Mouse (Mus musculus) neural tube, embryonic 15.5 days (tissue): Measurements from ENCODE around the gene G6pc. TPM values are rescaled to one million over a fixed set of nuclear protein-coding genes. Genes with fewer than 3 reads are reported as not detected.
"Not testable (repeated sequence)": the region's sequence is repeated elsewhere in the genome, so short reads cannot be mapped to it uniquely, and the experiment has no call there.

Experiments used
- ATAC-seq: fragments of 200-750 bp; cut with Nextera tagmentation; 2 replicates; pipeline ENCODE4 v1.8.0; 2017; ENCODE audit warnings: mild to moderate bottlenecking, moderate TSS enrichment, moderate library complexity; ENCODE audit not compliant: low FRiP score
- H3K27ac ChIP-seq: fragments of 300-500 bp; sonication (generic); replicated peaks from 2 replicates; pipeline ENCODE4 v1.5.1; 2015; ENCODE audit warnings: mild to moderate bottlenecking, inconsistent platforms
- H3K27me3 ChIP-seq: fragments of 300-500 bp; sonication (generic); replicated peaks from 2 replicates; pipeline ENCODE4 v1.6.1; 2015; ENCODE audit warnings: inconsistent platforms
- H3K36me3 ChIP-seq: fragments of 300-500 bp; sonication (generic); 2 replicates; pipeline ENCODE4 v1.6.1; 2015; ENCODE audit warnings: inconsistent platforms
- H3K4me1 ChIP-seq: fragments of 300-500 bp; sonication (generic); 2 replicates; pipeline ENCODE4 v1.6.1; 2015; ENCODE audit warnings: inconsistent platforms
- H3K4me2 ChIP-seq: fragments of 300-500 bp; sonication (generic); 2 replicates; pipeline ENCODE4 v1.6.1; 2015; ENCODE audit warnings: inconsistent platforms, mild to moderate bottlenecking, moderate library complexity
- H3K4me3 ChIP-seq: fragments of 300-500 bp; sonication (generic); replicated peaks from 2 replicates; pipeline ENCODE4 v1.5.1; 2015; ENCODE audit warnings: mild to moderate bottlenecking, inconsistent platforms
- H3K9ac ChIP-seq: fragments of 300-500 bp; sonication (generic); replicated peaks from 2 replicates; pipeline ENCODE4 v1.6.1; 2015; ENCODE audit warnings: mild to moderate bottlenecking, inconsistent platforms
- H3K9me3 ChIP-seq: fragments of 300-500 bp; sonication (generic); replicated peaks from 2 replicates; pipeline ENCODE4 v1.6.1; 2016; ENCODE audit warnings: inconsistent platforms
- WGBS: fragments of 180-500 bp; shearing (Covaris S2); methylation state at CpG from one replicate; pipeline ENCODE4 v1.1.7; 2015; ENCODE audit warnings: mixed read lengths; 5-methylcytosine and 5-hydroxymethylcytosine counted together
- polyA plus RNA-seq: library from polyadenylated mRNA; unstranded; fragments of >200 nt; fragmentation: Nextera tagmentation; extraction: Ambion mirVana; gene quantifications from 2 replicates; pipeline ENCODE4 v1.2.1, GENCODE M21; 2015

The G6pc gene
- polyA plus RNA-seq: not detected in 2 replicates

DNA sequence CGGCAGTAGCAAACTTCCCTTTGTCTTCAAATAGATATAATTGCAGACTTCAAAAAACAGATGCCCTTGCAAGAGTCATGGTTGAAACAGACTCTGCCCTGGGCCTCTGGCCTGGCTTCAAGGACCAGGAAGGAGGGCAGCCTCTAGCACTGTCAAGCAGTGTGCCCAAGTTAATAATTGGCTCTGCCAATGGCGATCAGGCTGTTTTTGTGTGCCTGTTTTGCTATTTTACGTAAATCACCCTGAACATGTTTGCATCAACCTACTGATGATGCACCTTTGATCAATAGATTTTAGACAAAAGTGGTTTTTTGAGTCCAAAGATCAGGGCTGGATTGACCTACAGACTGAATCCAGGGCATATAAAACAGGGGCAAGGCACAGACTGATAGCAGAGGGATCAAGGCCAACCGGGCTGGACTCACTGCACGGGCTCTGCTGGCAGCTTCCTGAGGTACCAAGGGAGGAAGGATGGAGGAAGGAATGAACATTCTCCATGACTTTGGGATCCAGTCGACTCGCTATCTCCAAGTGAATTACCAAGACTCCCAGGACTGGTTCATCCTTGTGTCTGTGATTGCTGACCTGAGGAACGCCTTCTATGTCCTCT is at the start of gene G6pc:
Gene G6pc, plus strand, starts transcription at position 236 of the 610 bp plus-strand sequence.
- Histone ChIP-seq H3K9me3 (no peaks in the 10 kb centered on the region), H3K27me3 (no peaks in the 10 kb centered on the region), H3K27ac (no peak within 1 kb of the TSS), H3K36me3 (no peaks in the 10 kb centered on the region), H3K4me1 (no peaks in the 10 kb centered on the region), H3K4me3 (no peak within 1 kb of the TSS), H3K9ac (no peak within 1 kb of the TSS), H3K4me2 (no peak within 1 kb of the TSS)
- ATAC-seq: no peak
- 90% methylated on average over 8 of the region's 8 CpGs for WGBS

- no peaks in the 10 kb centered on the region for H3K9me3 ChIP-seq
- no peak overlapping the region for H3K9ac ChIP-seq
- H3K4me2 ChIP-seq: no peak overlapping the region
- H3K27me3 ChIP-seq: no peaks in the 10 kb centered on the region
- H3K27ac ChIP-seq: no peak overlapping the region
- 0 out of 2 replicates have a peak, but pooled peaks cover under 1% of the 10 kb centered on the region for H3K4me1 ChIP-seq
- WGBS: 11% methylated on average over 4 of the region's 4 CpGs
- peak; percentile 53; the same call in 1 of the 2 replicates for ATAC-seq
- H3K36me3 ChIP-seq: peaks cover 67% of the 10 kb centered on the region
- H3K4me3 ChIP-seq: no peak overlapping the region
Measured at GRCm38 (mm10) chr11:101323609-101324008, 43.8 kb upstream of the G6pc start.

DNA sequence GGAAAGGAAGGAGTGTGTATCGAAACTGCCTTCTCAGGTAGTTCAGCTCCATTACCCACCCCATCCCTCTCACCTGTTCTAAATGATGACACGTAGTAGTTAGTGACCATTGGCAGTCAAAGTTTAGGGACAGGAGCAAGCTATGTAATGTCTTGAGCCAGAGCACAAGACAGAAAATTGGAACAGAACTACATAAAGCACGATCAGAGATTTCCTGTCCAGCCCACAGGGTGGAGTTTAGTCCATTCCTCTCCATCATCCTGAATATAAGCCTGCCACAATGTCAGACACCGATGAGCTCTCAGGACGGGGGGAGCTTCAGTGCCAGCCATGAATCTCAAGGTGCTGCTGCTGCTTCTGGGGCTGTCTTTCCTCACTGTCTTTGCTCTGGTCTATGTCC is 42.6 kb upstream of the G6pc start, which contains the start of gene Aoc2:
Gene Aoc2, plus strand, starts transcription at position 301 of the 400 bp plus-strand sequence.
- H3K9ac ChIP-seq: no peak within 1 kb of the TSS
- no peak within 1 kb of the TSS for H3K4me2 ChIP-seq
- WGBS: 94% methylated on average over 5 of the region's 5 CpGs
- 0 out of 2 replicates have a peak, but pooled peaks cover 7% of the 10 kb centered on the region for H3K4me1 ChIP-seq
- no peaks in the 10 kb centered on the region for H3K9me3 ChIP-seq
- H3K36me3 ChIP-seq: peaks cover 56% of the 10 kb centered on the region
- no peak within 1 kb of the TSS for H3K27ac ChIP-seq
- no peaks in the 10 kb centered on the region for H3K27me3 ChIP-seq
- no peak for ATAC-seq
- no peak within 1 kb of the TSS for H3K4me3 ChIP-seq

DNA sequence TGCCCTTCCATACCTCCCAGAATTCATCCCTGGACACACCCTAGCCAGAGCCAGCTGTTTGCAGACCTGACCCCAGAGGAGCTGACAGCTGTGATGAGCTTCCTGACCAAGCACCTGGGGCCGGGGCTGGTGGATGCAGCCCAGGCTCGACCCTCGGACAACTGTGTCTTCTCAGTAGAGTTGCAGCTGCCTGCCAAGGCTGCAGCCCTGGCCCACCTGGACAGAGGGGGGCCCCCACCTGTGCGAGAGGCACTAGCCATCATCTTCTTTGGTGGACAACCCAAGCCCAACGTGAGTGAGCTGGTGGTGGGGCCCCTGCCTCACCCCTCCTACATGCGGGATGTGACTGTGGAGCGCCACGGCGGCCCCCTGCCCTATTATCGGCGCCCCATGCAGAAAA is 42.2 kb upstream of the G6pc start:
- not testable (repeated sequence) for H3K9me3 ChIP-seq, H3K27me3 ChIP-seq, H3K4me1 ChIP-seq, H3K27ac ChIP-seq, ATAC-seq, H3K4me3 ChIP-seq, H3K9ac ChIP-seq, H3K4me2 ChIP-seq
- 93% methylated on average over 11 of the region's 11 CpGs for WGBS
- peaks cover 52% of the 10 kb centered on the region for H3K36me3 ChIP-seq

- H3K4me1 ChIP-seq: 0 out of 2 replicates have a peak, but pooled peaks cover 7% of the 10 kb centered on the region
- H3K36me3 ChIP-seq: peaks cover 42% of the 10 kb centered on the region
- no peaks in the 10 kb centered on the region for H3K9me3 ChIP-seq
- H3K4me2 ChIP-seq: no peak overlapping the region
- WGBS: 86% methylated on average over 11 of the region's 11 CpGs
- H3K9ac ChIP-seq: no peak overlapping the region
- H3K27me3 ChIP-seq: no peaks in the 10 kb centered on the region
- ATAC-seq: no peak
- H3K27ac ChIP-seq: no peak overlapping the region
- no peak overlapping the region for H3K4me3 ChIP-seq
Measured at GRCm38 (mm10) chr11:101326147-101326546, 41.2 kb upstream of the G6pc start.

DNA sequence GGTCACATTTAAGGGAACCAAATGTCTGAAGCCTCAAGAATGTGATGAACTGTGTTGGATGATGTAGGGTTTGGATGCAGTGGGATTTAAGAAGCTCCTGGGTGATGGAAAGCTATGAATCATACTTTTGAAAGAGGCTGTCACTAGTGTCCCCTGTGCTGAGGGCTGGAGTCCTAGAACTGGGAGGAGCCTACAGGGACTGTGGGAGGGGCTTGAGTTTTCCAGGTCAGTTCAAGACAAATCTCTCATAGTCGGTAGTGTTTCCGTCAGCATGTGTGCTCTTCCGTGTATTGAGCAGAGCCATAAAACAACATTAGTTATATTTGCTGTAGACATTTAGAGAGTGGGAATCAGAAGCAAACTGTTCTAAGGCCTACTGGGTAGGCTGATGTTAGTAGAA is 40.0 kb upstream of the G6pc start:
- Histone ChIP-seq H3K4me2 (no peak overlapping the region), H3K27ac (no peak overlapping the region), H3K27me3 (no peaks in the 10 kb centered on the region), H3K9ac (no peak overlapping the region), H3K36me3 (peaks cover 31% of the 10 kb centered on the region), H3K4me3 (no peak overlapping the region), H3K9me3 (no peaks in the 10 kb centered on the region), H3K4me1 (0 out of 2 replicates have a peak, but pooled peaks cover 7% of the 10 kb centered on the region)
- 49% methylated on average over 3 of the region's 3 CpGs for WGBS
- no peak for ATAC-seq

- Histone ChIP-seq H3K27ac (0 out of 2 replicates have a peak overlapping the region, but pooled peaks have one; percentile 5), H3K9me3 (no peaks in the 10 kb centered on the region), H3K4me2 (no peak overlapping the region), H3K4me1 (0 out of 2 replicates have a peak, but pooled peaks cover 7% of the 10 kb centered on the region), H3K4me3 (no peak overlapping the region), H3K27me3 (no peaks in the 10 kb centered on the region), H3K36me3 (peaks cover 19% of the 10 kb centered on the region), H3K9ac (no peak overlapping the region)
- ATAC-seq: no peak
- 76% methylated on average over 6 of the region's 6 CpGs for WGBS
Measured at GRCm38 (mm10) chr11:101328941-101329635, 38.3 kb upstream of the G6pc start.

DNA sequence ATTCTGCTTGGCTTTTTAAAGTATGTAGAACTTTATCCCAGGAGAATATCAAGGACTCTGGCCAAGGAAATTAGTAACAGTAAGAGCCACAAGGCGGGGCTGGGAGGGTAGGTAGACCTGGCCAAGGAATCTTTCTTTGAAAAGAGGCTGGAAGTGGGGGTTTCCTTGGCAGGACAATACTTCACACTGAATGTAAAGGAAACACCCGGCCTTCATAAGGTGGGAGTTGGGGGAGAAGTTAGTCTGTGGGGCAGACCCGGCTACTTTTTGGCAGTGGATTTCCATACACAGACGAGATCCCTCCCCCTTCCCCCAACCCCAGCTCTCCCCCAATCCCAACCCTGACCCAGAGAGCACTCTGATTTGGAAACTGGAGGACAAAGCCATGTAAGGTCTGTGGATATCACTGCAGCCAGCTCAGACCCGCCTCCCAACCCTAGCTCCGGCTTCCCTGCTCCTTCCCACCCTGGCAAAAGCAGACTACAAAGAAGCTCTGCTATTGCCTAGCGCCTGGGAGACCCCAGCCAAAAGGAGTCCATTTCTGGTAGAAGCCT is 36.9 kb upstream of the G6pc start, which contains the start of gene Aoc3:
Gene Aoc3, plus strand, starts transcription at position 235 of the 554 bp plus-strand sequence.
- Histone ChIP-seq H3K4me1 (0 out of 2 replicates have a peak, but pooled peaks cover 7% of the 10 kb centered on the region), H3K36me3 (peaks cover 6% of the 10 kb centered on the region), H3K4me2 (no peak within 1 kb of the TSS), H3K27ac (no peak within 1 kb of the TSS), H3K9ac (no peak within 1 kb of the TSS), H3K27me3 (no peaks in the 10 kb centered on the region), H3K4me3 (no peak within 1 kb of the TSS), H3K9me3 (no peaks in the 10 kb centered on the region)
- WGBS: 71% methylated on average over 7 of the region's 7 CpGs
- no peak for ATAC-seq

GRCm38 (mm10) chr11:101330961-101331360 is 36.4 kb upstream of the G6pc start:
- not testable (repeated sequence) for H3K36me3 ChIP-seq, H3K9ac ChIP-seq, H3K4me3 ChIP-seq, ATAC-seq, H3K27me3 ChIP-seq, H3K4me2 ChIP-seq, H3K4me1 ChIP-seq, H3K27ac ChIP-seq, H3K9me3 ChIP-seq
- 86% methylated on average over 6 of the region's 6 CpGs for WGBS

DNA sequence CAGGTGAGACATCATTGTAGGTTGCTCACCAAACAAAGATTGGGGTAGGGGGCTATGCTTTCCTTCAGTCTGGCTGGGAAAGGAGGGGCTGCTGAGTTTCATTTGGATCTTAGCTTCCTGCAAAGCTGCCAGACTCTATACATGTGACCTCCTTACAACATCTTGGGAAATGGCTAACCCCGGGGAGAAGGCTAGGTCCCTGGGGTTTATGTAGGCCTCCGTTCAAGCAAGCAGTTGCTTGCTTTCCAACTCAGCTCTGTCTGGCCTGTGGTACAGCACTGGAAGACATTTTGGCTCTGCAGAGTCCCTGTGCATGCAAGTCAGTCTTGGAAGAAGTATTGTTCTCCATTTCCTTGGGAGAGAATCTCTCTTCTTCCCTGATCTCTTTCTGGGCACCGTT is 34.8 kb upstream of the G6pc start:
- Histone ChIP-seq H3K27ac (no peak overlapping the region), H3K4me3 (no peak overlapping the region), H3K4me1 (peaks cover 11% of the 10 kb centered on the region), H3K9ac (no peak overlapping the region), H3K9me3 (no peaks in the 10 kb centered on the region), H3K4me2 (no peak overlapping the region), H3K27me3 (no peaks in the 10 kb centered on the region), H3K36me3 (no peaks in the 10 kb centered on the region)
- 90% methylated on average over 3 of the region's 3 CpGs for whole genome bisulfite sequencing
- no peak for ATAC-seq

- H3K4me2 ChIP-seq: no peak overlapping the region
- no peak for ATAC-seq
- no peak overlapping the region for H3K4me3 ChIP-seq
- peaks cover 18% of the 10 kb centered on the region for H3K4me1 ChIP-seq
- 27% methylated on average over 10 of the region's 10 CpGs for WGBS
- no peak overlapping the region for H3K9ac ChIP-seq
- no peaks in the 10 kb centered on the region for H3K36me3 ChIP-seq
- H3K27ac ChIP-seq: no peak overlapping the region
- no peaks in the 10 kb centered on the region for H3K9me3 ChIP-seq
- no peaks in the 10 kb centered on the region for H3K27me3 ChIP-seq
Measured at GRCm38 (mm10) chr11:101334023-101334422, 33.3 kb upstream of the G6pc start.

DNA sequence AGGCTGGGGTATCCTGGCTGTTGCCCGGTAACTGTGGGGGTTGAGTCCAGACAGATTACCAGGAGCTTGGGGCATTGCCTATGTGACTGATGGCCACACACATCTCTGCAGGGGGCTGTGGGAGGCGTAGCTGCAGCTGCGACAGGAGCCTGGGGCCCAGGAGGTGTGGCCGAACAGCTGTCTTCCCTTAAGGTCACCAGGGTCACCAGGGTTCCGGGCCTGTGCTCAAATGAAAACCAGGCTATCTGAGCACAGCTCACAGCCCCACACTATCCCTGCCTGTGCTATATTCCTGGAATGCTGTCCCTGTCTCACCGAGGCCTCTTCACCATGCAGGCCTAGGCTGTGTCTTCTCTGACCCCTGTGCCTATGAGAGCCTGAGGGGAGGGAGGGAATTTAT is 32.8 kb upstream of the G6pc start:
- Histone ChIP-seq H3K9ac (no peak overlapping the region), H3K36me3 (no peaks in the 10 kb centered on the region), H3K4me2 (no peak overlapping the region), H3K9me3 (no peaks in the 10 kb centered on the region), H3K4me3 (no peak overlapping the region), H3K4me1 (peaks cover 16% of the 10 kb centered on the region), H3K27ac (no peak overlapping the region), H3K27me3 (no peaks in the 10 kb centered on the region)
- no peak for ATAC-seq
- WGBS: 9% methylated on average over 6 of the region's 6 CpGs
